Mouse (Mus musculus) cerebellum, postnatal 36 days (tissue): ENCODE results near the gene Szrd1.
A peak's percentile ranks its signal among the peaks of the same experiment; 100 is the strongest.

ENCODE experiments used
- DNase-seq, 2 experiments: peaks; one replicate each; pipeline ENCODE4 v3.0.0; 2021 to 2022; ENCODE audit warnings: mixed read lengths in 2 of 2

Gene Szrd1

DNA sequence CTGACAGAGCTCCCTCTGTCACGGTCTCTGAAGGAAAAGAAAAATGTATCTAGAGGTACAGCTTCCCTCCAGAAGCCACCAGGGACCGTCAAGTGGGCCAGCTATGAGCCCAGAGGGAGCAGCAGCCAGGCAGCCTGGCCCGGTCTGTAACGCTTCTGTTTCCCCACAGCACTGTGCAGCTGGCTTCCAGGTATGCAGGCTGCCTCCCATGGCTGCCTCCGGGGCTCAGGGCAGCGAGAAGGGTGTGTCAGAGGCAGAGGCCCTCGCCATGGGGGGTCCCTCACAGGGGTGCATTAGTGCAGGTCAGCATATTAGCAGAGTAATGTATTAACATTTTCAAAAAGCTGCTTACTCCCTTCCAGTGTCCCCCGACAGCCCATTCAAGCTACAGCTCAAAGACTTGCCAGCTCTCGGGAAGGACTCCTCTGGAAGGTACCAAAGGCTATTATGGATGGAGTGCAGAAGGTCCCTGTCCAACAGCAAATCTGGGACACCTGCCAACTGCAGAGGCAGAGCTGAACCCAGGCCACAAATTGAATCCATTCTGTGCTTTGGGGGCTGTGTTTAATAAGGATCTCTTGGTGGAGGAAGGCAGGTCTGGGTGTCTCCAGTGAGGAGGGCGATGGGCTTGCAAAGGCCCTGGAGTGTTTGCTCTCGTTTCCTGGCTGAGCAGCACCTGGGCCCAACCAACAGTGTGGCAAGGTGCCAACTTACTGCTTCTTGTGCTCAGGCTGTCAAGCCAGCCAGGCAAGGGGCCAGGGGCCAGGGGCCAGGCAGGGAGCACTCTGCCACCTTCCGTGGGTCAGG is 72.7 kb downstream of the Szrd1 start:
- DNase-seq = peak; percentile 73 to 74

DNA sequence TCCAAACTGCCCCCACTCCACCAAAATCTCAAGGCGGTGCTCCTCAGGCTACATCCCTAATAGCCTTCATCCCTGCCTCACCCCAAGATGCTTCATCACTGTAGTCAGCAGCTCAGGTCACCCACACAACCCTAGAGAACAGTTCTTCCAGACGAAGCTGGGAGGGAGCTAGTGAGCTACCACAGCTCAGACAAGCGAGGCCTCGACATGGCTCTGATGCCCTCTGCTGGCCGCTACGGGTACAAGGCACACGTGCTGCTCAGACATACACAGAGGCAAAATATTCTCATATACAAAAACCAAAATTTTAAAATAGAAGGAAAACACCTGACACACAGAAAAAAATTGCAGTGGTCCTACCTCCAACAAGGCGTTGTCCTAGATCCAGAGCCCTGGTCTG is 74.5 kb downstream of the Szrd1 start:
- DNase-seq = peak; percentile 80 to 83

DNA sequence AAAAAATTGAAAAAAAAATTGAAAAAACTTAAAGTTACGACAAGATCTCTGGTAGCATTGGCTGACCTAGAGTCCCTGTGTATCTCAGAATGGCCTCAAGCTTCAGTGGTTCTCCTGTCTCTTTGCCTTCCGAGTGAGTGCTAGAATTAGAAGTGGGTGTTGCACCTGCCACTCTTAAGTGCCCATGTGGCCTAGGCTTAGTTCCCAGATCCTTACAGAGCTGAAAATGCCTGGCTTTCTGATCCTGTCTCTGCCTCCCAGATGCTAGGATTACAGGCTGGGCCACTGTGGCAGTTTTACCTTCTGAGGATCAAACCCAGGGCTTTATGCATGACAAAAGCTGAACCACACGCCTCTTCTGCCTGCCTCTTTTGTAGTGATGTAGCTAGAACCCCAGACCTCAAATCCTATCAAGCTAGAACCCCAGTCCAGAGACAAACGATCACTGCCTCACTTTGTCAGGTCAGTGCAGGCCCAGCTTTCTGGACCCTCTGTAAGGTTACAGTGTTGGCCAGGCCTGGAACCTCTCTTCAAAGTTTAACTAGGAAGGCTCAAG is 75.4 kb downstream of the Szrd1 start:
- peak in 1 of 2 experiments; percentile 1 for DNase-seq
